12 mouse cellular contexts compared by ENCODE assay signal in genomic region chr15:100184821-100185496, GRCm38 (mm10). TPM values are rescaled to one million over a fixed set of nuclear protein-coding genes. Genes with fewer than 3 reads are reported as not detected.
A peak's percentile ranks its signal among the peaks of the same experiment; 100 is the strongest.
DNase-seq lines count a peak whose midpoint lies in the region; ATAC-seq and TF ChIP-seq lines count a peak whose summit lies in the region.
"Had no signal": no experiment of that assay in that cellular context is flagged by ENCODE, and none has a peak within 500 bp of the region (broad histone marks: within the 10 kb centered on the region; RNA-seq: fewer than 3 reads in every experiment).

No protein-coding gene starts in this region.

- H3K27me3 ChIP-seq in E14TG2a.4 (ENCODE audit: insufficient read depth, low read length), result no peaks in the 10 kb centered on the region
- H3K27me3 ChIP-seq: embryonic facial prominence, embryonic 13.5 days; limb, embryonic 15.5 days had no signal

- H3K27ac ChIP-seq in left cerebral cortex, adult 2 months, result no peak overlapping the region
- H3K27ac ChIP-seq: embryonic facial prominence, embryonic 13.5 days; limb, embryonic 15.5 days had no signal

- intact Hi-C loops in left cerebral cortex, adult 2 months (cut with DNase I), result no loop called here

- peak; percentile 35 for TF ChIP-seq CTCF in left cerebral cortex, adult 2 months (IDR thresholded peaks at IDR 0.05)
- peak; percentile 69 for TF ChIP-seq CTCF in E14TG2a.4 (conservative IDR thresholded peaks at IDR 0.05; ENCODE audit: low read length)

- no peaks in the 10 kb centered on the region for H3K9me3 ChIP-seq in E14TG2a.4 (ENCODE audit: low read length)
- H3K9me3 ChIP-seq: embryonic facial prominence, embryonic 13.5 days; limb, embryonic 15.5 days had no signal

- peak; percentile 43 for DNase-seq in CD4-positive, CD25-positive, alpha-beta regulatory T cell, adult 2 months (ENCODE audit: low read depth, low spot score)
- DNase-seq in left cerebral cortex, adult 2 months (ENCODE audit: extremely low spot score in 1 of 2, low spot score in 2 of 2), result no peak
- DNase-seq in left cerebral cortex, adult 9 months (ENCODE audit: low spot score in 2 of 2), result no peak
- DNase-seq in induced T-regulatory cell, adult 2 months (ENCODE audit: low read depth), result peak; percentile 57
- DNase-seq in ovary, postnatal 14 days (ENCODE audit: low spot score), result no peak
- no peak for DNase-seq in left cerebral cortex, adult 18-20 months (ENCODE audit: low spot score in 2 of 2)
- DNase-seq: kidney, postnatal 14 days had no signal

- peaks cover 79% of the 10 kb centered on the region for H3K36me3 ChIP-seq in E14TG2a.4 (ENCODE audit: insufficient read depth, low read length)

- no peak overlapping the region for H3K4me3 ChIP-seq in left cerebral cortex, adult 2 months
- no peak overlapping the region for H3K4me3 ChIP-seq in E14TG2a.4 (replicated peaks; ENCODE audit: low read length)
- H3K4me3 ChIP-seq: embryonic facial prominence, embryonic 13.5 days; limb, embryonic 15.5 days; myocyte had no signal

- ATAC-seq in CD4-positive, CD25-positive, alpha-beta regulatory T cell, adult 4 months, result no peak

- H3K4me1 ChIP-seq in E14TG2a.4 (replicated peaks; ENCODE audit: low read depth, low read length), result peaks cover 14% of the 10 kb centered on the region
- H3K4me1 ChIP-seq: embryonic facial prominence, embryonic 13.5 days; limb, embryonic 15.5 days had no signal

RNA-seq across cellular contexts. Expression of gene Atf1, which starts 42.7 kb away (rescaled TPM):
- polyA plus RNA-seq in CD4-positive, CD25-positive, alpha-beta regulatory T cell, adult 4 months (2017; shearing (Covaris generic)), result 10 to 100 TPM; 23.6 to 32.4 TPM
- total RNA-seq in left cerebral cortex, adult 2 months (2021), result 10 to 100 TPM; 19.9 to 27.8 TPM
- 10 to 100 TPM; 20.8 to 25.4 TPM for total RNA-seq in left cerebral cortex, adult 18-20 months (2021)

Comparison
In these comparisons a context has a peak if more than half of its experiments do, and no peak if none do; other contexts are left out.
1. DNase-seq: peak in CD4-positive, CD25-positive, alpha-beta regulatory T cell, adult 2 months (single experiment) and induced T-regulatory cell, adult 2 months (single experiment); none in left cerebral cortex, adult 2 months (0 of 2), left cerebral cortex, adult 9 months (0 of 2), ovary, postnatal 14 days (single experiment) and left cerebral cortex, adult 18-20 months (0 of 2).